Mouse (Mus musculus) CD4-positive, CD25-positive, alpha-beta regulatory T cell, adult 2 months (primary cell): ENCODE data around the gene Ercc1.

Source experiments
- DNase-seq: peaks from one replicate; pipeline ENCODE4 v3.0.0-alpha.2; 2012; ENCODE audit warnings: low read depth, low spot score

The Ercc1 gene

DNA sequence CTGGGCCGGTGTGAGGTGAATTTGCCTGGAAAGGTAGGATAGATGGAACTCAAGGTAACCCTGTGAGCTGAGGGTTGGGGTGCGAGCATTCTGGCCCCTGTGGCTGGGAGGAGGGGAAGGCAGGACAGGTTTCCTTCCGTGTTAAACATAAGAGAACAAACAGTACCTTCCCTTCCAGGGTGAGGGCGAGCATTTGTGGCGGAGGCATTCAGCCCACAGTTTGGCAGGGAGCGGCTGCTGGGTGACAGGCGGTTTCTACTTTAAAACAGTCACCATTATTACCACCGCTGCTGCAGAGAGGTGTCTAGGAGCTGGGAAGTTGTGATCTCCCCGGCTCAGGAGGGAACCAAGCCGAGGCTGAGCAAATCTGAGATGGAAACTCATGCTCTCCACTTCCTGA is 7.5 kb upstream of the Ercc1 start:
- no peak for DNase-seq

DNA sequence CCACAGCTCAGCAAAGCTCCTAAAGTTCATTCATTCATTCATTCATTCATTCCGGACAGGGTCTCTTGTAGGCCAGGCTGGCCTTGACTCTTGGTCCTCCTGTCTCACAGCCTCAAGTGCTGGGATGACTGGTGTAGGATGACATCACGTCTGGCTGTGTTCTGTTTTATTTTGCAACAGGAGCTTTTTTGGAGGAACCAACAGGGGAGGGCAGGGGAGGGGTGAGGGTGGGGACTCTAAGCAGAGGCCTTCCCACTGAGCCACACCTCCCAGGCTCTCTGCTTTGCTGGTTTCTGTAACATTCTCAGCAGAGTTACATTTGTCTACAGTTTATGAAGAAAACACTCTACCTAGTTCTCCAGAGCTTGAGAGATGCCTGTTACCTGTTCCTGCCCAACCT is 6.5 kb upstream of the Ercc1 start:
- no peak for DNase-seq

DNA sequence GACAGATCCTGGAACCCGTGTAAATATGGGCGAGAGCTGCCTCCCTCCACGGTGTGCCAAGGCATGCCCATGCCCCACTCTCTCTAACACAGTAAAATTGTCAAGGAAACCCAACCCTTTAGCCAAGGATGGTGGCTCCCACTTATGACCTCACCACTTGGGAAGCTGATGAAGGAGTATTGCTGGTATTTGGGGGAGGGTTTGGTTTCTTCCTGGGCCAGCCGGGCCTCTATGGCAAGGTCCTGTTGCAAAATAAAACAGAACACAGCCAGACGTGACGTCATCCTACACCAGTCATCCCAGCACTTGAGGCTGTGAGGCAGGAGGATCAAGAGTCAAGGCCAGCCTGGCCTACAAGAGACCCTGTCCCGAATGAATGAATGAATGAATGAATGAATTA is 6.0 kb upstream of the Ercc1 start:
- DNase-seq, result no peak

DNA sequence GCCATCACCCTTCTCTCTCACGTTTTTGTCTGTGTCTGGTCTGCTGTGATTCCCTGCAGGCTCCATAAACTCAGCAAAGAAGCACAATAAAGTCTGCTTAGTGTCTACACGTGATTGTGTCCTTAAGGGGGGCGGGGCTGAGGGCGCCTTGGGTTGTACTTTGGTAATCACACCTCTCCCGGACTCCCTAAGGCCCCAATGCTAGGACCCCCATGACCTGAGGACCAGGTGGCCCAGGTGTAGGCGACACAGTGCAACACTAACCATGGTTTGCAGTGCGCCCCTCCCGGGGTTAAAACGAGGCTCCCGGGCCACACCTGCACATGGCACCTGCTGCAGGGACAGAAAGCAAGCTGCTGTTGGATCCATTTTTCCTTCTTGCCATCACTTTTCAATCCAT is 3.3 kb upstream of the Ercc1 start:
- no peak for DNase-seq

DNA sequence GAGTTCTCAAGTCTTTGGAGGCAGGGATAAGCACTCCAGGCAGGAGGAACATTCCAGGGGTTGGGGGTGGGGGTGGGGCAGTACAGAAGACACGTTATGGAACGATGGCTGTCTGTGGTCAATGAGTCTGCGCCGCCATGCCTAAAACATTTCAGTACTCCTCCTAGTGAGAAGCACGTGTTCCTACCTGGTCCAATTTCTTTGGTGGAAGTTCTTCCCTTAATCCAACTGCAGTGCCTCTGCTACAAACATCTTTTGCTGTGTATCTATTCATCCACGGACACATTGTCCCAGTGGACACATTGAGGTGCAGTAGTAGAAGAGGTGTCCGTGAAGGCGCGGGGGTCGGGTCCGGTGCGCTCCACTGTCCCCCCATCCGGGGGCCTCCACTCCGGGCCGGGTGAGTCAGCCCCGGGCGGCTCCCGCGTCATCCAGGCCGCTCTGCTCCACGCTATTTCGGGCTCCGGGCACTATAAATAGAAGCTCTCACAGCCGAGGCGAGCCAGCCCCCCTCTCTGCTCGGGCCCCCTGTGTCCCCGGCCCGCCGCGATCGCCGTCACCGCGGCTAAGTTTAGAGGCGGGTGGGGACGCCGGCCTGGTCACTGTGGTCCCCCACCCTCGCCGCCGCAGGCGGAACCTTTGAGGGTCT is 2.7 kb upstream of the Ercc1 start:
- no peak for DNase-seq

DNA sequence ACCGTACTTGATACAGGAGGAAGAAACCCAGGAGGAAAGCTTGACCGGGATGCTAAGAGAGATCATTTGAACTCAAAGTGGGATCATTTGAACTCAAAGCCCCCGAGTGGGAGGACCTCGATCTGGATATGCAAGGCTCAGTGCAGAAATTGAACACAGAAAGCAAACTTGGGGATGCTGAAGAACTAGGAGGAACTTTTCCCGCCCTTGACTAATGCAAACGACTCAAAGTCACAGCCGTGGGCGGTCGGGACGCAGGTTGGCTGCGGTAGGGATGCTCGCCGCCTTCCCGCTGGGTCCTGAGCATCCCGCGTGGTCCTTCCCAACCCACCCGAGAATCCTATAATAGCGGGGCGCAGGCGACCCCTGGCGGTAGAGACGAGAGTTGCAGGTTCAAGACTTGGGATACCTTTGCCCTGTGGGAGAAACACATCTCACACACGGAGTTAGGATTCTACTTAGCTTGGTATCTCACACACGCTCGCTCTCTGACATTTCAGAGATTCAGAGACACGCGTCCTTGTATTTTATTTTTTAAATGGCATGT is 2.0 kb upstream of the Ercc1 start:
- DNase-seq, result peak; percentile 86

DNA sequence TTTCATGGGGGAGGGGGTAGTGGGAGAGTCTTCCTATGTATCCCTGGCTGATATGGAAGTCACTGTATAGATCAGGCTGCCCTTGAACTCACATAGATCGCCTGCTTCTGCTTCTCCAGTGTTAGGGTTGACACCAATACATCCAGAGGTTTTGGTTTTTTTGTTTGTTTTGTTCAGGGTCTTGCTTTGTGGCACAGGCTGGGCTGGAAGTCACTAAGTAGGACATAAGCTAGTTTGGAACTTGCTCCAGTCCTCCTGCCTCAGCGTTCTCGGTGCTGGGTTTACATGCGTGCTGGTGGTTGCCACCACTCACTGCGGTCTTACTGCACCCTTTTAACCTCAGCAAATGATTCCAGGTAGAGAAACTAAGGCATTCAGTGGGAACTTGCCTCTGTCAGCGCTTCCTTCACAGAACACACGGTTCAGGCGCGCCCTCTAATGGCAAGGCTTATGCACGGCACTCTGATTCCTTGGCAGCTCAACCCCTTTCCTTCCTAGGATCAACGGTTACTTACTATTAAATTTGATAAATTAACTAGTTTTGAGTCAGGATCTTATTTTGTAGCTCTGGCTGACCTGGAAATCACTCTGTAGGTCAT is 1.3 kb upstream of the Ercc1 start:
- peak; percentile 90 for DNase-seq

DNA sequence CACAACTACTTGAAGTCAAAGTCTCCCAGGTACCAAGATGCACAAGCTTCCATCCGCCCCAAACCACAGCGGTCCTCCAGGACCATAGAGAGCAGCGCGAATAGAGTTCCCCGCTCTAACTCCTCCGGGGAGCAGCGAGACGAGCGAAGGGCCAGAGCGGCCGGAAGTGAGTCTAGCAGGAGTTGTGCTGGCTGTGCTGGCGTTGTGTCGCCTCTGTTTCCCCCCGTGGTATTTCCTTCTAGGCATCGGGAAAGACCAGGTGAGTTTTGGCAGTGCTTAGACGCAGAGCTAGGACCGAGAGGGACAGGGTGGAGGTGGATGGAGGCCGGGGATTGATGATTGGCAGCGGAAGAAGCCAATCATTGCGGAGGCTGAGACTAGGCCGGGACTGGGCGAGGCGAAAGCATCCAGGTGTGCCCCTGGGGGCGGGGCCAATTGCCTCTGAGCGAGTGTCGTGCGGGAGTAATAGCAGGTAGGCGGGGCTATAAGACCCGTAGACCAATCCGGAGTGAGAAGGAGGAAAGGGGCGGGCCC is 427 bp downstream of the Ercc1 start:
- DNase-seq, result peak; percentile 99

DNA sequence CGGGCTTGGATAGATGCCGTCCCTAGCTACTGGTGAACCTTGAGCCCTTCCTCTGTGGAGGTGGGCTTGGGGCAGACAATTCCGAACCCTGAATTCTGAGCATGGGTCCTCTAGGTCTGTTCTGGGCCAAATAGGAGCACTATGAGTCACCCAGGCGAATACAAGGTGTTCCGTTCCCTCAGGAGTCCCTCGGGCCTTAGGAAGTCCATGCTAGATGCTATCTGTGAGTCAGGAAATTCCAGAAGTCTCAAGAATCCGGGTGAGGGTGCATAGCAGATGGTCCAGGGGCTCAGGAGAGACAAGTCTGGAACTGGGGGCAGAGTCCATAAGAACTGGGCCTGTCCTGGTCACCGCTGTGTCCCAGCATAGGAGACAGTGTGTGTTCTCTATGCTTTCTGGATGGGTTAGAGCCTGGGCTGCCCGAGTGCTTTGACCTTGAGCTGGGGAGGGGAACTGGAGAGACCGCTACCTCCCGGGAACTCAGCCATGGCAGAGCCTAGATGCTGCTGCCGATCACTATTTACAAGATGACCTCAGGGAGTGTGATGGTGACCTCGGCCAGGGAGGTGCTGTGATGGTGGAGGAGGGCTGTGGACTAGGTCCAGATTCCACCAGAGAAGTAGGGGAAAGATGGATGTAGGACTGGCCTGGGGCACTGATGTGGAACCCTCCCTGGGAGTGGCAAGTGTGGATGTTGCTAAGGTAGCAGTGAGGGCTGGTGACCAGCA is 4.8 kb downstream of the Ercc1 start:
- no peak for DNase-seq

DNA sequence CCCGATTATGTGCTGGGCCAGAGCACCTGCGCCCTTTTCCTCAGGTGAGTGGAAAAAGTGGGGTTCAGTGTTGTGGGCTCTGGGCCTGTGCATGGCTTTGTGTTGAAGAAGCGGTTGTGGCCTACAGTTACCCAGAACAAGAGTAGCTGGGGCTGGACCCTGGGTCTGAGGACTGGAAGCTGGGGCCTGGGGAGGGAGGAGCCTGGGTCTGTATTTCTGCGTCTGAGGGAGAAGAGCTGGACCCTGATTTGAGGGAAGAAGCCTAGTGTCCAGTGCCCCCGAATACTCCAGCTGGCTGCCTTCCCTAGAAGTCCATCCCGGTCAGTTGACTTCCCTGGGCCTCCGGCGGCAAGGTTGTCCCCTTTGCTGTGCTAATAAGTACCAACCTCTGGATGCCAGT is 5.6 kb downstream of the Ercc1 start:
- DNase-seq, result no peak

DNA sequence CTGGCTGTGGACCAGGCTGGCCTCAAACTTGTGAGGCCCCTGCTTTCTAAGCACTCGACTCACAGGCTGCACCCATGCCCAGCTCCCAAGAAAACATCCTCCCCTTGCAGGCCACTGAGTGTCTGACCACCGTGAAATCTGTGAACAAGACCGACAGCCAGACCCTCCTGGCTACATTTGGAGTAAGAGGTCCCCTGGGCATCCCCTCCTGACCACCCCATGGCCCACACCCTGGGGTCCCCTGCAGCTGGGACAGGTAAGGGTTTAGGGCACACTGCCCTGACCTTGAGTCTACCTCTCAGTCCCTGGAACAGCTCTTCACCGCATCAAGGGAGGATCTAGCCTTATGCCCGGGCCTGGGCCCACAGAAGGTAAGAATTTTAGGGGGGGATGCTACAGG is 10.4 kb downstream of the Ercc1 start:
- no peak for DNase-seq

DNA sequence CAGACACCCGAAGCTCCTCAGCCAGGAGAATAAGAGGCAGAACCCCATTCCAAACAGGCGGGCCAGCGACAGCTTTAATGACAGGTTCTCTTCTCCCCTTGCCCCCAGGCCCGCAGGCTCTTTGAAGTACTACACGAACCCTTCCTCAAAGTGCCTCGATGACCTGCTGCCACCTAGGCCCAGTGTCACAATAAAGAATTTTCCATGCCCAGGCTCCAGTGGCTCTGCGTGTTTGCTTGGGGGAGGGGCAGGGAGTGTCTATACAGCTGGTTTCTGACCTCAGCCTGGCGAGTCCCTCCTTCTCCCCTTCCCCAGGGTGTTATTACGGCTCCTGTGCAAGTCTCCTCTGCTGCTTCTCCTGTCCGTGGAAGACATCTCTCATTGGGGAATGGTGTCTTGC is 11.7 kb downstream of the Ercc1 start:
- no peak for DNase-seq

DNA sequence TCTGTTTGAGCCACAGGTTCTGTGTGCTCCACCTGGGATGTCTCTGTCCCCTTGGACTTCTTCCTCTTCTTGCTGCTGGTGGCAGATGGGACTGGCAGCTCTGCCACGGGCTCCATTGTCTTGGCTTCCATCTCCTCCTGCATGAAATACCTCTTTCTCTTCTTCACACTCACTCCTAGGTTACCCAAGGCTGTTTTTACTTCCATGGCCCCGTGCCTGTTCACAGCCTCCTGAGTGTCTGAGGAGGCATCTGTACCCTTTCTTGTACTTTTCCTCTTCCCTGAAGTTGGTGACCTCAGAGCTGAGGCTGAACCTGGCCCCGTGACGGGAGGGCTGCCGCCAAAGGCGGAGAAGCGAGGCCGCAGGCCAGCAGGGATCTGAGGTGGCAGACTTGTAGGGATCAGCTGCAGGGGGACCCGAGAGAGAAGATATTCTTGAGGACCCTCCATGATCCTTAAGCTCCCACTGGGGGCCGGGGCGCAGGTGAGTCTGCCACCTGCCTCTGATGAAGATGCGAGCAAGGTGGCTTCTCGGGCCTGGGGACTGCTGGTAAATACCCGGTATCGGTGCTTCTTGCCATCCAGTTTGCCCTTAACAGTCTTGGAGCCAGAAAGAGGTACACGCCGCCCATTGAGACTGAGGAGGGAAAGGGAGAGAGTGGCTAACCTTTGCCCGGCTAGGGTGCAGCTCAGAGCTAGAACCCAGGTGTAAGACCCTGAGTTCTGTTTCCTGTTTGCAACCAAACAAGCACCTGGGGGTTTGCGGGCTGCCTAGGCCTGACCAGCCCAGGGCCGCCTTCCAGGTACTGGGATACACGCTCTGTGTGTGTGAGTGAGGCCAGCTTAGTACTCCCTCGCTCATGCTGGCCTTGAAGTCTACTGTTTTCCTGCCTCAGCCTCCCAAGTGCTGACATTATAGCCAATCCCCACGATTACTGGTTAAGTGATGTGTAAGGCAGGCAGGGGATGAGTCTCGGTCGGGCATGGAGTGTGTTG is 13.1 kb downstream of the Ercc1 start:
- no peak for DNase-seq

DNA sequence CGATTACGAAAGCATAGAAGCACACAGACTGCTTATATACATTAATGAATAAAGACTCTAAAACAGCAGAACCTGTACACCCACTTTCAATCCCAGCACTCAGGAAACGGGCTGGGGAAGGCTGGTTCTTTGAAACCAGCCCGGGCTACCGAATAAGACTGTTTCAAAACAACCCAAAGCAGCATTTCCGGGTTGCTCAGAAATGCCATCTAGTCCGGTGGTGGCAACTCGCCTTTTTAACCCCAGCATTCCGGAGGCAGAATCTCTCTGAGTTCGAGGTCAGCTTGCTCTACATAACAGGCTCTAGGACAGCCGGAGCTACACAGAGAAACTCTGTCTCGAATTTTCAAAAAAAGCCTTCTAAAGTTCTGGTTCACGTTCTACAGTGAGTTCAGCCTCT is 14.1 kb downstream of the Ercc1 start:
- DNase-seq, result peak; percentile 32

DNA sequence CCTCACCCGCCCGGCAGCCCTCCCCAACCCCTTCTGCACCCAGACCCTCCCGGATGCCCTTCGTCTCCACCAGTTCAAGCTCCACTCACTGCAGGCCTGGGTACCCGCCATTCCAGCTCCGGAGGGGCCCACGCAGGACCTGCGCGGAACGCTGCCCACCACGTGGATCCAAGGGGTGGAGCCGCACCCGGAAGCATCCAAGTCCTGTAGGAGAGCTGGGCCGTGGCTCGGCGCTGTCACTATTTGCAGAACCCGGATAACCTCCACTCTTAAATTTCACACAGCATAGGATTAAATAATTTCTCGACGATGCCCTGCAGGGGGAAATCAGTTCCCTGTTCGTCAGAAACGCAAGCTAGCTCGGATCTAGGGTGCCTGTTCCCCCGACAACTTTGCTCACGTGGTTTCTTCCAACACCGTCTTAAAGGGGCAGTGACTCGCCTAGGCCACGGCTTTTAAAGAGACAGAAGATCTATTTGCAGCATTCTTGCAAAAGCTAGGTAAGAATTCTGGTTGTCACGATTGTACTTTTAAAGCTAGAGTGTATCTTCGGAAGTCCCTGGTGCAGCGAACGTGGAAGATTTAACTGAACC is 14.8 kb downstream of the Ercc1 start, which contains the start of the genes Cd3eap and Ppp1r13l:
TSS of gene Cd3eap (minus strand) at position 185 of the 593 bp plus-strand sequence.
TSS of gene Ppp1r13l (plus strand) at position 451 of the 593 bp plus-strand sequence.
- peak; percentile 89 for DNase-seq

DNA sequence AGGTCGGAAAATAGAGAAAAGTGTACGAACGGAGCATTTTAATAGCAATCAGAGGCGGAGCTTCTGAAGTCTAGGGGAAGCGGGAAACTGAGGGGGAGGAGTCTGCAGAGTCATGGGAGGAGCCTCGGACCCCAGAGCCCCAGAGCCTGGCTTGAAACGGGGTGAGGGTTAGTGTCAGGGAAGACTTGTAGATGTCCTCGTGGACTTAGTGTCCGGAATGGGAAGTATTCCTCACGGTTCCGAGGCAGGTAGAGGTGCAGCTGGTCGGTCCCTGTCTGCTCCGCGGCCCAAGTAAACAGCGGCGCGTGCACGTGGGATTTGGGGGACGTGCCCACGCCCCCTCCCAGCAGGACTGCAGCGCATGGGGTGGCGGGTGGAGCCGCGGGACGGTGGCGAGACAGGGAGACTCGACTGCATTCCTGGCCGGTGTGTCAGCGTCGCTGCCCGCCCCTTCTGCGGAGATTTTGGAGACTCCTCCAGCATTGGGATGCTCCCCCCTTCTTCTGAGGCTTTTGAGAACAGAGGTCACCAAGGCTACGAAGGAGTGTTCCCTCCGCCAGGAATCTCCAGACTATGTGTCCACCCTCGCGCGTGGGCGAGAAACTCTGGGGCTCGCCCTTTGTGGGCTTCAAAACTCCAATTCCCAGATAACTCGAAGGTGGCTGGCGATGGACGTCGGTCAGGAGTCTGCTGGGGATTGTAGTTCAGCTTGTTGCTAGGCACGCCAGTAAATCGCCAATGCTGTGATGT is 15.5 kb downstream of the Ercc1 start:
- DNase-seq, result no peak

DNA sequence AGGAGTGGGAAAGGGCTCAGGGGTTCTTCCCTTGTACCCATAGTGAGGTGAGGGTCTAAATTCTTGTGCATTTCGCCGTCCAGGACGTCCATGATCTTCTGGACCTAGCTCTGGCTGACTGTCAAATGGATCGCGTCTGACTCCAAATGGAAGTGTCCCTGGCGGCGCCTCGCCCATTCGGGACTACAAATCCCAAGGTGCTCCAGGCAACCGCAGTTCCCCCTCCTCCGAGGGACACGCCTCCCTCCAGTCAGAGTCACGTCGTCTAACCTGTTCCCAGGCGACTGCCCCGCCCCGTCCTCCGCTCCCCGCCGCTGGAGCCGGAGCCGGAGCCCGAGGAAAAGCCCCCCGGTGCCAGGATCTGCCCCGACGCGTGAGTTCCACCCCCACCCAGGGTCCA is 16.4 kb downstream of the Ercc1 start:
- peak; percentile 79 for DNase-seq

DNA sequence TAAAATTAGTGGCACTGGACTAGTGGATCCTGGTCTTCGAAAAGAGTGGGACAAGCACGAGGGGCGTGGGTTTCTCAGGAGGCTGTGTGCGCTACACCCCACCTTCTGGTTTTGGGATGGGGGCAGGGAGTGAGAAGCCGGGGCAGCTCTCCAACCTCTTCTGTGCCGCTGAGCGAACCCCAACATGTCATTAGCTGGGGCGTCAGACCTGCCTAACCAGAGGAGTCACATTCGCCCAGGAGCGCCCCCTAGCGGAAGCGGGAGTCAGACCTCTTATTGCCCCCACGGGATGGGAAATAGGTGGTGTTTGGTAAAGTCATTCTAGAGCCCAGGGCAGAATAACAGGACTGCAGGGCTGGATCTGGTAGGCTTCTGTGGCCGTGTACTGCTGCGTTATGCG is 17.1 kb downstream of the Ercc1 start:
- peak; percentile 92 for DNase-seq

DNA sequence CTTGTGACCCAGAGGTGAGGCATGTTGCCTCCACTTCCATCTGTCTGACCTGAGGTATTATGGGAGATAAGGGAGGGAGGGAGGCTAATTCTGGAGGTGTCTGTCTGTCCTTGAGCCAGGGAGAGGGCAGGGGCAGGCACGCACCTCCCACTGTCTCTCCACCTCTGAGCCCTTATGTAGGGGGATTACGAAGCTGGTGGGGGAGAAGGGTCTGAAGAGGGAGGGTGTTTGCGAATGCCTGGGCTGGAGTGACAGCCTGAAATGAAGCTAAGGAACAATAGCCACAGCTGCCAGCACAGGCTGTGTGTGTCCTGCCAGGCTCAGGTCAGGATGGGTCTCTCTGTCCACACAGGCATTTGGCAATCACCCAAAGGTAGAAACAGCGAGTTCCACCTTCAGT is 17.7 kb downstream of the Ercc1 start:
- no peak for DNase-seq

DNA sequence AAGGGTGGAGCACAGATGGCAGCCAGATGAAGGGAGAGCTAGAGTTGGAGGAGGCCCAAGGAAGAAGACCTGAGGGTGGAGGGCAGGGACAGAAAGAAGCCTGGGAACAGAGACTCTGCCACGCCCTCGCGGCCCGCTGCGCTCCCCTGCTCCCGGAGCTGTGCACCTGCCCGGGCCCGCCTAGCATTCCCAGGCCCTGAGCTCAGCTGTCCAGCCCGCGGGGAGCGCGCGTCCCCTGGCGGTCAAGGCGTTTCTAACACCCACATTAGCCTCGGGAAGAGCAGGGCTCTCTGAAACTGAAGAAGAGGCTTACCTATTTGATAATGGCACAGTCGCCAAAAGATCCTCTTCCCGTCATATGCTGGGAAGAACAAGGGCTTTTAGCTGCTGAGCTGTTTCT is 19.3 kb downstream of the Ercc1 start:
- peak; percentile 83 for DNase-seq
